Mouse (Mus musculus) MEL (cell line): ENCODE measurements at regions not wholly inside any gene's neighbourhood (a gene's known extent, or its start where the extent isn't known, plus 50 kb on each side); places are given as distances from the start of the nearest gene placed in this dataset.

Experiments used
- CHD2 ChIP-seq: IDR thresholded peaks from 2 replicates; pipeline ENCODE4 v1.6.1; 2011; ENCODE audit warnings: low read length, improper control_type of control experiment
- CTCF ChIP-seq, 3 experiments: IDR thresholded peaks in 2 of 3; conservative IDR thresholded peaks in 1 of 3; 2 replicates each; pipeline ENCODE4 v1.5.1; 2011 to 2012; ENCODE audit warnings: low read length in 3 of 3, low read depth in 2 of 3, mild to moderate bottlenecking in 2 of 3, improper control_type of control experiment in 1 of 3, inconsistent platforms in 1 of 3, mixed read lengths in 1 of 3, moderate library complexity in 1 of 3; ENCODE audit not compliant: control insufficient read depth in 1 of 3, insufficient read depth in 1 of 3, poor library complexity in 1 of 3, severe bottlenecking in 1 of 3
- EP300 ChIP-seq, 2 experiments: IDR thresholded peaks; 2 replicates each; pipeline ENCODE4 v1.6.1; 2011; ENCODE audit warnings: improper control_type of control experiment in 2 of 2, low read length in 2 of 2, low read depth in 1 of 2, mild to moderate bottlenecking in 1 of 2
- MXI1 ChIP-seq: IDR thresholded peaks from 2 replicates; pipeline ENCODE4 v1.6.1; 2011; ENCODE audit warnings: mild to moderate bottlenecking, low read depth, low read length, improper control_type of control experiment
- TAL1 ChIP-seq: IDR thresholded peaks from 2 replicates; pipeline ENCODE4 v1.6.1; 2012; ENCODE audit warnings: mild to moderate bottlenecking, inconsistent platforms, low read length, moderate library complexity, mixed read lengths
- TCF12 ChIP-seq: IDR thresholded peaks from 2 replicates; pipeline ENCODE4 v1.6.1; 2014; ENCODE audit warnings: low read depth, mild to moderate bottlenecking, inconsistent platforms, low read length, improper control_type of control experiment, moderate library complexity
- UBTF ChIP-seq: IDR thresholded peaks from 2 replicates; pipeline ENCODE4 v1.6.1; 2012; ENCODE audit warnings: low read depth, mild to moderate bottlenecking, inconsistent platforms, low read length, improper control_type of control experiment, moderate library complexity, borderline replicate concordance; ENCODE audit not compliant: insufficient read depth
- USF1 ChIP-seq: IDR thresholded peaks from 2 replicates; pipeline ENCODE4 v1.6.1; 2014; ENCODE audit warnings: low read depth, mild to moderate bottlenecking, inconsistent platforms, low read length, improper control_type of control experiment, moderate library complexity
- ZC3H11A ChIP-seq: IDR thresholded peaks from 2 replicates; pipeline ENCODE4 v1.6.1; 2012; ENCODE audit warnings: low read depth, mild to moderate bottlenecking, inconsistent platforms, low read length, improper control_type of control experiment

- TF ChIP-seq UBTF (no peak), USF1 (no peak), CHD2 (no peak), ZC3H11A (peak; percentile 56), TAL1 (no peak), CTCF (IDR thresholded peaks at IDR 0.05 in 2 of 3, conservative IDR thresholded peaks at IDR 0.05 in 1 of 3; ENCODE audit: control insufficient read depth in 1 of 3, insufficient read depth in 1 of 3, low read depth in 2 of 3, low read length in 3 of 3, poor library complexity in 1 of 3, severe bottlenecking in 1 of 3) (peak in 2 of 3 experiments; percentile 14 to 63; a peak in 3 of 6 replicates), TCF12 (no peak), MXI1 (no peak), EP300 (IDR thresholded peaks at IDR 0.05; ENCODE audit: low read depth in 1 of 2, low read length in 2 of 2) (no peak)
Observed at GRCm38 (mm10) chr12:44105085-44105484, 105.0 kb downstream of the Dnajb9 start.
